In the genomic region with DNA sequence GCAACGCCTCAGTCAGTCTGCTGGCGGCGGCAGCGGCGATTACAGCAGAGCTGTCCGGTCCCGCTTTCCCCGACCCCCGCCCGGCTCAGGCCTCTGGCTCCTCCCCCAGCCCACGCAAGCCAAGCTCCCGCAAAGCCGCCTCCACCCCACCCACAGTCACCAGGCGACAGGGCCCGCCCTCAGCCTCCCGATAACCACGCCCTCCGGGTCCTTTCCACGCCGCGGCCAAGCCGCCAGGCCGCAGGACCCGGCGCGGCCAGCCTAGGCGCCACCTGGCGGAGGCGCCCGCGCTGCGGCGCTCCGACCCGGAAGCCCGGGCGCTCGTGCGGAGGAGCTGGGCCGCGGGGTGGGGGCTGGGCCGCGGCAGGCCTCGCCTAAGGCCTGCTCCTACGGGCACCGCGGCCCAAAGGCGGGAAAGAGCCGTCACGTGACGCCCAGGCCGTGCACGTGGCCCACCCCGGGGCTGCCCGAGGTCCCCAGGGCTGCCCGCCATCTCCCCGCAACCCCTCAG, we compare ENCODE assay signal across 8 mouse cellular contexts. TPM values are rescaled to one million over a fixed set of nuclear protein-coding genes. Genes with fewer than 3 reads are reported as not detected.
DNase-seq lines count a peak whose midpoint lies in the region; ATAC-seq and TF ChIP-seq lines count a peak whose summit lies in the region.

No protein-coding gene starts in this region.

- no peak for TF ChIP-seq POLR2A in small intestine, adult 2 months (IDR thresholded peaks at IDR 0.05; ENCODE audit: low read depth, low read length)

- peak overlapping the region; percentile 89 for H3K27ac ChIP-seq in heart, embryonic 10.5 days
- H3K27ac ChIP-seq in limb, embryonic 12.5 days = peak overlapping the region; percentile 25; the same call in 1 of the 2 replicates
- H3K27ac ChIP-seq in midbrain, embryonic 13.5 days = no peak overlapping the region
- H3K27ac ChIP-seq in small intestine, adult 2 months (ENCODE audit: insufficient read depth, low read depth, low read length) = 0 out of 2 replicates have a peak overlapping the region, but pooled peaks have one; percentile 10

- peaks cover 5% of the 10 kb centered on the region; the same call in 1 of the 2 replicates for H3K36me3 ChIP-seq in heart, embryonic 10.5 days
- peaks cover 5% of the 10 kb centered on the region; the same call in 1 of the 2 replicates for H3K36me3 ChIP-seq in limb, embryonic 12.5 days
- H3K36me3 ChIP-seq in midbrain, embryonic 13.5 days = no peaks in the 10 kb centered on the region; the same call in 1 of the 2 replicates
- H3K36me3 ChIP-seq in small intestine, adult 2 months (ENCODE audit: control insufficient read depth, insufficient read depth, low read length) = no peaks in the 10 kb centered on the region

- peaks cover 6% of the 10 kb centered on the region for H3K4me1 ChIP-seq in heart, embryonic 10.5 days
- H3K4me1 ChIP-seq in limb, embryonic 12.5 days (replicated peaks) = peaks cover 3% of the 10 kb centered on the region; the same call in 1 of the 2 replicates
- H3K4me1 ChIP-seq in midbrain, embryonic 13.5 days (replicated peaks) = no peaks in the 10 kb centered on the region
- H3K4me1 ChIP-seq in small intestine, adult 2 months (ENCODE audit: control insufficient read depth, insufficient read depth, insufficient read length, low read length) = peaks cover 3% of the 10 kb centered on the region

- H3K27me3 ChIP-seq in heart, embryonic 10.5 days (ENCODE audit: insufficient read depth, poor library complexity, severe bottlenecking) = no peaks in the 10 kb centered on the region
- no peaks in the 10 kb centered on the region for H3K27me3 ChIP-seq in limb, embryonic 12.5 days
- H3K27me3 ChIP-seq in midbrain, embryonic 13.5 days = no peaks in the 10 kb centered on the region
- H3K27me3 ChIP-seq in small intestine, adult 2 months (ENCODE audit: control insufficient read depth, insufficient read depth, low read length) = no peaks in the 10 kb centered on the region

- H3K4me3 ChIP-seq in heart, embryonic 10.5 days = peak overlapping the region; percentile 62
- peak overlapping the region; percentile 46 for H3K4me3 ChIP-seq in limb, embryonic 12.5 days (replicated peaks)
- peak overlapping the region; percentile 44 for H3K4me3 ChIP-seq in midbrain, embryonic 13.5 days (replicated peaks)
- peak overlapping the region; percentile 67 for H3K4me3 ChIP-seq in small intestine, adult 2 months (ENCODE audit: low read depth, low read length)

- ATAC-seq in erythroblast, adult 5-6 weeks (replicated peaks; ENCODE audit: low FRiP score, poor library complexity, severe bottlenecking) = peak; percentile 100
- peak; percentile 87 for ATAC-seq in limb, embryonic 12.5 days (ENCODE audit: insufficient number of reproducible peaks, insufficient read depth, low FRiP score, low TSS enrichment, low read depth)
- peak; percentile 95 for ATAC-seq in midbrain, embryonic 13.5 days

- WGBS in heart, embryonic 10.5 days = 5% methylated on average over 56 of the region's 57 CpGs
- WGBS in limb, embryonic 12.5 days = 4% methylated on average over 53 of the region's 57 CpGs
- 6% methylated on average over 55 of the region's 57 CpGs for WGBS in midbrain, embryonic 13.5 days
- 5% methylated on average over 57 of the region's 57 CpGs for WGBS in small intestine, adult 2 months

- peaks cover 5% of the 10 kb centered on the region for H3K9me3 ChIP-seq in heart, embryonic 10.5 days
- peaks cover 16% of the 10 kb centered on the region for H3K9me3 ChIP-seq in limb, embryonic 12.5 days
- peaks cover 10% of the 10 kb centered on the region; the same call in 1 of the 2 replicates for H3K9me3 ChIP-seq in midbrain, embryonic 13.5 days

- peak; percentile 69 for TF ChIP-seq CTCF in small intestine, adult 2 months (IDR thresholded peaks at IDR 0.05; ENCODE audit: extremely low read depth, insufficient read length, insufficient replicate concordance, low read depth, low read length)

- peak; percentile 57 for DNase-seq in brain, embryonic 18.5 days (ENCODE audit: low read depth, low spot score)
- peak; percentile 96 for DNase-seq in heart, embryonic 10.5 days (ENCODE audit: low spot score)
- peak; percentile 86 for DNase-seq in kidney, adult 9 months
- no peak for DNase-seq in MN1 (ENCODE audit: low spot score)

- H3K9ac ChIP-seq in limb, embryonic 12.5 days (replicated peaks) = peak overlapping the region; percentile 58
- peak overlapping the region; percentile 59 for H3K9ac ChIP-seq in midbrain, embryonic 13.5 days (replicated peaks)

- H3K4me2 ChIP-seq in limb, embryonic 12.5 days = peak overlapping the region; percentile 59
- H3K4me2 ChIP-seq in midbrain, embryonic 13.5 days (replicated peaks) = peak overlapping the region; percentile 53

RNA-seq across cellular contexts. Expression of a gene that starts 0.7 kb away (rescaled TPM):
- not detected in 2 replicates for total RNA-seq in erythroblast, adult 5-6 weeks (2015; ENCODE audit: low replicate concordance)
- 0.51 TPM in 1 of 2 replicates, not detected in the other for total RNA-seq in erythroblast, adult 5-6 weeks (2017; ENCODE audit: low replicate concordance)
- polyA plus RNA-seq in heart, embryonic 10.5 days (2016; fragmentation: Nextera tagmentation; extraction: Ambion mirVana) = 0.16 and 0.49 TPM in 2 replicates
- polyA plus RNA-seq in limb, embryonic 12.5 days (2016; fragmentation: Nextera tagmentation; extraction: Ambion mirVana) = 0.08 TPM in 1 of 2 replicates, not detected in the other
- 0.27 and 0.30 TPM in 2 replicates for polyA plus RNA-seq in midbrain, embryonic 13.5 days (2015; fragmentation: Nextera tagmentation; extraction: Ambion mirVana)
- not detected in 2 replicates for polyA plus RNA-seq in small intestine, adult 2 months (2012; rRNA removed)
